Mouse (Mus musculus) frontal cortex, adult 2 months (tissue): Measurements from ENCODE around the gene Kcnmb4. TPM values are rescaled to one million over a fixed set of nuclear protein-coding genes. Genes with fewer than 3 reads are reported as not detected.

ENCODE experiments used
- DNase-seq, 2 experiments: peaks; one replicate each; pipeline ENCODE4 v3.0.0; 2022; ENCODE audit warnings: low spot score in 1 of 2; ENCODE audit errors: extremely low spot score in 1 of 2
- polyA plus RNA-seq: library from polyadenylated mRNA; depleted of rRNA; stranded (reverse); fragments of >200 nt; gene quantifications from 2 replicates; pipeline ENCODE4 v1.2.3, GENCODE M21; 2012

The Kcnmb4 gene
- polyA plus RNA-seq, 1 experiment: 112 TPM

DNA sequence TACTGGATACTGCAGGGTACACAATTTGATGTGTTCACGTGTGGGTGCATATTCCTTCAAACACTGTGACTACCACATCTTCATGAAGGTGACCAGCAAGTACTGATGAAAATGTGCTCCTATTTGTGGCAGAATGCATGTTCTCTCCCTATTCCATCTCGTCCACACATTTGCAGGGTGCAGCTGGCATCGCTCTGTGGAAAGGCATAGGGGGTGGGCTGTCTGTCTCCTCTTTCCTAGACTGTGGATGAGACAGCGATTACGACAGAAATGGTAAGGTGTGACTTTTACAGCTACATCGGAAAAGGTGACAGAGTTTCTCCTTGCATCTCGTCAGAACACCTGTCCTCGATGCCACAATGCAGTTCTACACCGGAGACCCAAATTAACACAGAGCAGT lies 14.9 kb downstream of the Kcnmb4 start:
- peak in 1 of 2 experiments; percentile 54 for DNase-seq

DNA sequence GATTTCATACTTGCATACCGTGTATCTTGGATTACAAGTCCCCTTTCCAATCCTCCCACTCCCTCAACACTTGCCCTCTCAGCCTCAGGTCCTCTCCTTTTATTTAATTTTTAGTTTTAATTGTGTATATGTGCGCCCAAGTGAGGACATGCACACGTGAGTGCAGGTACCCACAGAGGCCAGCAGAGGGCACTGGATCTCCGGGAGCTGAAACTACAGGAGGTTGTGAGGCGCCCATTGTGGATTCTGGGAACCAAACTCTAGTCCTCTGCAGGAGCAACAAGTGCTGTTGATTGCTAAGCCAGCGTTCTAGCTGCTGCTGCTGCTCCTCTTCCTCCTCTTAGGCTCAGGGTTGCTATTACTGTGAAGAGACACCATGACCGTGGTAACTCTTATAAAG lies 20.9 kb downstream of the Kcnmb4 start:
- DNase-seq: no peak

DNA sequence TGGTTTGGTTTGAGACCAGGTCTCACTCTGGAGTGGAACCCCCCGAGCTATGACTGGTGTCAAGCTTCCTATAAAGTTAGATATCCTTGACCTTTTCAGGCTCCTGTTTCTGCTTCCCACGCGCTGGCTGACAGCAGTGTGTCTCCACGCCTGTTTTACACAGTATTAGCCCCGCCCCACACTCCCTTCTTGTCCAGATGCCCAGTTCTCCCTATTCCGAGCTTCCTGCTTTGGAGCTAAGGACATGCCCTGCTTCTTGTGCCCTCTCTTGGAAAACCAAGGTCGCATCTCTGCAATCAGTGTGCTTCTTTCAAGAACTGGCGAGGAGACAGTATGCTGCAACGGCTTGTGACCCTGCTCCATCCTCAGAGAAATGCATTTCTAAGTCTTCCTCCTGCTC lies 23.1 kb downstream of the Kcnmb4 start:
- no peak for DNase-seq

DNA sequence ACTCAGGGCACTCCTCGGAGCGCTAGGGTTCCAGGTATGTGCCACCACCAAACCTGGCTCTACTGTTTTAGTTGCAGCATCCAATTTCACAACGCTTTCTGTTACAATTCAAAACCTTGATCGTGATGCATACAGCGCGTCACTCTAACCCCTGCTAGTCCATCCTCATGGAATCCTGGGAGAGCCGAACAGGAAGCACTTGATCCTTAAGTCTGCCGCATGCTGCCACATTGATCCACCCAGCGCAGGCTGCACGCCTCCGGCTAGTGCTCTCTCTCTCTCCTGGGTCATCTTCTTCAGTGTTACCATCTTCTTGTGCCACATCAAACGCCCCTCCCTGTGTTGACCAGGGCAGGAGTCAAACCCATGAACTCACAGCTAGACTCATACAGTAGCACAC lies 25.5 kb downstream of the Kcnmb4 start:
- no peak for DNase-seq

DNA sequence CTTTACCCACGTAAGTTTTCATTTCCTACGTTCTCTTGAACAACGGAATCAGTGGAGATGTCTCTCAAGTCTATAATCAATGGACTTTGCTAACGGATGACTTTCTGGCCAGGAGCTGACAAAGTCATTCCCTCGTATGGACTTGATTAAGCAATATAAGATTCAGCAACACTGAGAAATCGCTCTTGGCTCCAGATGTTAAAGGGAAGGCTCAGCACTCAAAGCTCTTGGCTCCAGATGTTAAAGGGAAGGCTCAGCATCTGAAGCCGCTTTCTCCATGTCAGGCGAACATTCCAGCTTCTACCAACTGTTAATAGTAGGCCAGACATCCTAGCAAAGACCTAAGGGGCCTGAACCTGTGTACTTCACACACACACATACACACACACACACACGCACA lies 26.5 kb downstream of the Kcnmb4 start:
- DNase-seq: no peak

DNA sequence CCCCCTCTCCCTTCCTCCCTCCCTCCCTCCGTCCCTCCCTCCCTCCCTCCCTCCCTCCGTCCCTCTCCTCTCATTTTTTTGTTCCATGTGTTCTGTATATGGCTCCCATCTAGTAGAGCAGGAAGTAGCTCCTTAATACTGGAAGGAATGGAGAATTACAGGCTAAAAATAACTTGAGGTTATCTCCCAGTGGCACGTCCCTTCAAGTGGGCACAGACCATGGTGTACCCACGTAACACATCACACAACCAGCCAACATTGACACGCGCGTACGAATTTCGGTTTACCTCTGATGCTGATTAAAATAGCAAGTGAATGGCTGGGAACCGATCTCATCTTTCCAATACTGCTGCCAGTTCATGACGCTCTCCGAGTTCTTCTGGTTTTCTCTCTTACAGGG lies 27.6 kb downstream of the Kcnmb4 start:
- no peak for DNase-seq

DNA sequence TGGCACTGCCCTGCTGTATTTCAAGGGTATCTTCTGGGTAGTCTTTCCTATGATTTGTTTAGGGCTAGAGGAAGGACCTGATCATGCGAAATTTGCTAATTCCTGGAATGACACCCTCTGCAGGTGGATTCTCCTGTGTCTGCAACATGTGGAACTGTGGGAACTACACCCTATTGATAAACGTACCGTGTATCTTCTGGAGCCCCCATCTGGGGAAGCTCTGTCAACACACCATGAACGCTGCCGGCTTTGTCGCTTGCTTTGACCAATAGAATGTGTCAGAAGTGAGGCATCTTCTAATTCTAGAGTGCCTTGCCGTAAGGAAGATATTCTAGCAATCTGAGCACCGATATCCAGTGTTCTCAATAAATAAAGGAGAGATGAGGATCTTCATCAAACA lies 28.9 kb downstream of the Kcnmb4 start:
- DNase-seq: no peak

DNA sequence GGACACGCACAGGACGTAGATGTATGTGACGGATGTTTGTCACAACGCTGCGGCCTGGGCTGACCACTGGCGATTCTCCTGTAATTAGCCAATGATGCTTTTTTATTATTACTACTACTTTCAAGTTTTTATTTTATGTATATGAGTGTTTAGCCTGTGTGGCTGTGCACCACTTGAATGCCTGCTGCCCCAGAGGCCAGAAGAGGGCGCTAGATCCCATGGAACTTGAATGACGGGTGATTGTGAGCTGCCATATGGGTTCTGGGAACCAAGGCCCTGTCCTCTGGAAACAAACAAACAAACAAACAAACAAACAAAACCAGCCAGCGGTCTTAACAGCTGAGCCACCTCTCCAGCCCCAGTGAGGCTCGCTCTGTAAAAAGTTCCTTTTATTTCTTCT lies 29.3 kb downstream of the Kcnmb4 start:
- no peak for DNase-seq

DNA sequence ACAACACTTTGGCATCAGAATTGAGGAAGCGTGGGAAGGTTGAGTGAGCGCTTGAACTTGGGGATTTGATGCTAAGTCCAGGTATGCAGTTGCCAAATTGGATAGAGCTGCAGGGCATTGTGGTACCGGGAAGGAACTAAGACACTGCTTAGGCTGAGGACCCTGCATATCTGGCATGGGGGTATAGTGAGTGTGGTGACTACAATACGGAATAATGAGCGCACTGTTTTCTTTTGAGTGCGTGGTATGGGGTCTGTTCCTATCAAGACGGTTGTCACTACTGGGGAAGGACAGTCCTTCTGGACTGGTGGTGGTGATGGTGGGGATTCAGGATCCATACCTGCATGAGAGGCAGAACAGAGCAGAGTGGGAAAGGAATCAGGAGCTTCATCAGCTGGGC lies 32.7 kb downstream of the Kcnmb4 start:
- no peak for DNase-seq

DNA sequence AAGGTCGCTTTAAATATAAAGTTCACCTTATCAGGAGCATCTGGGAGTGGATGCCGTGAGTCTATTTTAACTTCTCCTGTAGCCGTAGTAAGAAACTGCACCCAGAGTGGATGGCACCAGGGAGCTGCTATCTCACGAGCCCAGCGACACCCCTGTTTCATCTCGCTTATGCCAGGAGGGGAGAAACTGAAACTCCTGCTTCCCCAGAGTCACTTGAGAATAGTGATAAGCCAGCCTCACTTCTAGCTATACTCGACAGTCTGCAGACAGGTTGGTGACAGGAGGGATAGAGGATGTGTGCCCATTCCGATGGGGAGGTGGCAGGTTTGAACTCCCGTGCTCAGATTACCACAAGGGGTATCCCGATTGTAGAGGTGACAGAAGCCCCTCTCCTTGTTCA lies 33.6 kb downstream of the Kcnmb4 start:
- DNase-seq: no peak

DNA sequence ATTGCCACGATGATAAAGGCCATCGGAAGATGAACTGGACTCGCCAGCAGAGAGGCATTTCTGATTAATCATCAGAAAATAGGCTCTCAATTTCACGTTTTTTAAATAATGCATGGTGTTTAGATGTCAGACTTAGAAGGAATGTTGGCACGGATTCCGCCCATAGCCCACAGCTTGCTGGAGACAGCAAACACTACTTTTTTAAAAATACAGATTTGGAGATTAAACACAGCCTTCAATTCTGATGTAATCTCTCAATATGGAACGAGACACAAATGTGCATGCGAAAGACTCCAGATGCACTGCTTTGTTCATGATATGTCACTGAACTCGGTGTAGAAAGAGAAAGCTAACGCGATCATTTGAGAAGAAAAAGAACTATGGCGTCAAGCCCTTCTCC lies 38.2 kb downstream of the Kcnmb4 start:
- DNase-seq: no peak

DNA sequence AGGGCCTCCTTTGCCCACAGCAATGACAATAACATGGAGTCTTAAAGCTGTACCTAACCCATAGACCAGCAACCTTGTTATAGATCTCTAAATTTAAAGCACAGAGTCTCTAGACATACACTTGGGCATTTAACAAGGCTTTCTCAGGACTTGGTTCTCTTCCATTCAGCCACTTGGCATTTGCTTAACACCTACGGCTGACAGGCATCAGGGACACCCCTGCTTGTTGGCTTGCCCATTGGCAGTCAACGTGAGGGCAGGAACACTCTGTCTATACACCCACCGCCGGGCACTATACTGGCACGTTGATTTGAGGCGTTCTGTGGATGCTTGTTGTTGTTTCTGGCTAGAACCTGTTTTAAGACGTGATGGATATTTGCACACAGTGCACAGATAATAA lies 41.3 kb downstream of the Kcnmb4 start:
- no peak for DNase-seq

DNA sequence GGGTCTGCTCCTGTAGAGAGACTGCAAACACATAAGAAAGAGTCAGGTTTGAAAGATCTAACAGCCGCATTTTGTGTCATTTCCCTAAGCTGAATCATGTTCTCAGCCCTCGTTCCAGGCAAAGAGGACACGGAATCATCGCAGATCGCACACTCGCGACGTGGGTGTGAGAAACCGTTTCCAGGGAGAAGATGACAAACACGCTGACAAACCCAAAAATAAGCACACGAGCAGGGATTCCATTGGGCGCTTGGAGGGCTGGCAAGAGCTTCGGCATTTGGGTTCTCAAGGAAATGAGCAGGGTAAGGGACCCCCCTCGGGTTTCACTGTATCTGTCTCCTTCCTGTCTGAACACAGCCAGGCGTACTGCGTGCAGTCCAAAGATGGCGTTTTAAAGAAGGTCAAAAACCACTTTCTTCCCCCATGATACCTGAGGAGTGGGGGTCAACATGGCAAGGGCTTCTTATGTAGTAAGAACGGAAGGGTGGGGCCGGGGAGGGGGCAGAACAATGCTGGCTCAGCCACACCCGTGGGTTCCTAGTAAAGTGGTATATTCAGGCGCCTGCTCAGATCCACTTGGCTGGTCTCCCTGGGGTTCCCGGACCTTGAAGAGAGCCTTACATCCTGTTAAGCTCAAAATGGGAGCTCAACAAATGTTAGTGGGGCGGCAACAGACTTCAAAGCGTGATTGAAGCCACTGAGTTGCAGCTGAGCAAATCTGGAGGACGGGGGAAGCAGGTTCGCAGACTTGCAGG lies 45.5 kb downstream of the Kcnmb4 start:
- DNase-seq: peak; percentile 82 to 89

DNA sequence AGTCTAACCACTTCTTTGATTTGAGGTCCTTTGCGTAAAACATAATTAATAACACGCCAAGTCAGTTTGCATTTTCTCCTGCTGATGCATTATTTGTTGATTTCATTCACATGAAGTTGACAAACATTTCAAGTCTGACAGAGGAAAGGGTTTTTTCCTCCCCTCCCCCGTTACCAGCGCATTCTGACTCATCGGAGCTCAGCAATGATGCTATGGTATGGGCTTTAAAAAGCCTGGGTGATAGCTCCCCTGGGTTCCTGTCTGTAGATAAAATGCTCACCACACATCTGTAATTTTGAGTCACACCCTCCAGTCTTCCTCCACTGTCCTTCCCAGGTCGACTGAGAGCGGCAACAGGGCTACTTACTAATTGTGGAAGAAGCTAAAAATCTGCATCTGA lies 47.5 kb downstream of the Kcnmb4 start:
- peak in 1 of 2 experiments; percentile 44 for DNase-seq

DNA sequence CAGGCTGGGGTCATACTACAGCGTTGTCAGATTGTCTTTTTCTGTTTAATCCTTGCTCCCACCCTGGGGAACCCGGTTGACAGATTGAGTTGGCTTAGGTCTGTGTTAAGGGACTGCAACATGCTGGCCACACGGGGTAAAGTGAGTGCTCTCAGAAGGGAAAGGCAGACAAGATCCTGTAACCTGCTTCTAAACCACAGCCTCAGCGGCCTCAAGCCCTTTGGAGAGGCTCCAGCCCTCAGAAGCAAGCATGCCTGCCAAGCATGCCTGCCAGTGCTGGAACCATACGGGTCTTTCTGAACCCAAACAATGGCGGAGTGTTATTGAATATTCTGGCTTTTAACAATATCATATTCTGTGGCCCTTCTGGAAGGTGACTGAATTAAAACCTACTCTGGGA lies 48.8 kb downstream of the Kcnmb4 start:
- no peak for DNase-seq

DNA sequence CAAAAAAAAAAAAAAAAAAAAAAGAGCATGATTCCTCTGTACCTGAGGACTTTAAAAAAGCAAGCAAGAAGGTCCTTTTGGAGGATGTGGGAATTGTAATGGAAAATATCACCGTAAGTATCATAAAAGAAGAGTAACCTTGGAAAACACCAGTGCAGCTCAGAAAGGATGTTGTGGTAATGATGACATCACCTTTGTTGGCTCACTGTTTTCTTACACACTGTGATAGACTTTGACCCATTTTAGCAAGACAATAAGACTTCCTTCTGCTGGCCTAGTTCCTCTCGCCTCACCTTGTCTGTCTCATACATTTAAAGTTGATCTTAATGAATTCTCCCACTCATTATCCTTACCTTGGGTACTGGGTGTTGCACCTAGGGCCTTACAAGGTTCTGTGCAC lies 51.1 kb downstream of the Kcnmb4 start:
- no peak for DNase-seq

DNA sequence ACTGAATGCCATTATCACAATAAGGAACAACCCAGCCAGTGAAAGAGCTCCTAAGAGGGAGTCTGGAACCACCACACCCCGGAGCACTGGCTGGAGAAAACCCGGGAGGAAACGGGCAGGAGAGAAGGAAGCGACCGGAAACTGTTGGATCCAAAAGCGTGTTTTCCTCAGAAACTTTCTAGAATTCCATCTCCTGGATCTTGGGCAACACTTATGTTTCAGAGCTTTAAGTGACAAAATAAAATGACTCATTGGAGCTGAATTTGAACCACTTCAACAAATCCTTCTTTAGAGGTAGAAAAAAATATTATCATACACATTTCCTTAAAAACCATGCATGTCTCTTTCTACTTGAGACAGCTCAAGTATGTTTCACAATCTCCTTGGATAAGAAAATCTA lies 52.7 kb downstream of the Kcnmb4 start:
- no peak for DNase-seq

DNA sequence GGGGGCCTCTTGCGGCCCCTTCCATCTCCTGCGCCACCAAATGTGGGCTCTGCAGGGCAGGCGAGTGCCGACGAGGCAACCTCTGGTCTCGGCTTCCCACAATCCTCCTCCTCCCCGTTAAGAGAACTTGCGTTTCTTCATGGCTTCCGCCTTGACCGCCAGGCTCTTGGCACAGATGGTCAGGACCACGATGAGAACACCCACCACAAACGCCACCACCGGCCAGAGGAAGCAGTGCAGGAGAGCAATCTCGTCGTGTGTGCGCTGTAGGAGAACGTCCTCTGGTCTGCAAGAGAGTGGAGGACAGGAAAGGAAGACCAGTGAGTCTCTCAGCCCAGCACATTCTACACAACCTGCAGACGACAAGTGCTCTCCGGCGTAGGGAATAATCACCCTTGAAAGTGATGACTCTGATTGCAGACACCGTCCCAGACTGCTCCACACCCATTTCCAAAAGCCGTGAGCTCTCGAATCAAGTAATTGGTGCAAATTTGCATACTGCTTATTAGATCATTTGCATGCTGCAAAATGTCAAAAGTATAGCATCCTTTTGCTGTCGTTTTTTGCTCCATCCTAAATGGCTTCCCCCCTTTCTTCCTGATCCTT lies 55.5 kb downstream of the Kcnmb4 start:
- DNase-seq: no peak

DNA sequence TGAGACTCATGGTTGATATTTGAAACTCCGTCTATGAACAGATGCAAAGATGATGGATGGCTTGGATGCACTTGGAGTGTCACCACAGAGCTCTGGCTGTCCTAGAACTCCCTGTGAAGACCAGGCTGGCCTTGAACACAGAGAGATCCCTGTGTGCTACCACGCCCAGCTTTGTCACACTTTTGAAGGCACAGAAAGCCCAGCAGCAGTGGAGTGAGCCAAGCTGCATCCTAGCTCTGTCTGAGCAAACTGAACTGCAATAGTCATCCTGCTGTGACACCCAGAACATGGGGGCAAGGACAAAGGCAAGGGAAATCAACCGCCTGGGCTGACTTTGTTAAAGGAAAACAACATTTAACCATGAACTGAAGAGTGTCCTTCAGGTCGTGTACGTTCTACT lies 57.0 kb downstream of the Kcnmb4 start:
- DNase-seq: no peak

DNA sequence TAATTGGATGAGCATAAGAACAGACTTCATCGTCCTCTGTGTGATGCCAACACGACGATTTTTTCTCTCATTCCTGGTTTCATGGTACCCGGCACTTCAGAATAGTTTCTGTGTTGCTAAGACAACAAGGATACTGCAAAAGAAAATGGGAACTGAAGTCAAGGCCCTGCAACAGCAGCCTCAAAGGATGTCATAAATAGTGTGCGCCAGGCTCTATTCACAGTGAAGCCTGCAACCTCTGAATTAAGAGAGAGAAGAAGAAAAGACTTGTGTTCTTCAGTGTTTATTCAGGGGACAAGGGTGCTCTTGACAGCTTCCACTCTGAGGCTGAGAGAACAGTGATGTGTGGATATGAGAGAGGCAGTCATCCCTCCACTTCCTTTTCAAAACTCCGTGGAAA lies 57.5 kb downstream of the Kcnmb4 start:
- DNase-seq: no peak

DNA sequence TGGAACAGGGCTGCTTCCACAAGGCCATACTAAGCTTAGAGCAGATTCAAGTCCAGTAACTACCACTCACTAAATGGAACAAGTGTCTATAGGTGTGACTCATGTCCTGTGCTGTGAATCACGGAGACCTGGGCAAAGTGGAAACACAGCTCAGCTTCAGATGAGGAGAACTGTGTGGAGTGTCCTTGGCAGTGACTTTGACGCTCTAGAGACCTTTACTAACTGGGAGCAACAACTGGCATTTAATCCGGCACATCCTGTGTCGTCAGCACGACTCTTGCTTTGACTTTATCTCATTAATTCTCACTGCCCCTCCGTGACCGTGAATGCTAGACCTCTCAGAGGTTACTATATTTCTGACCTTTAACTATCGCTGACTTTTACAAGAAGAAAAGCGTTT lies 62.9 kb downstream of the Kcnmb4 start:
- no peak for DNase-seq

DNA sequence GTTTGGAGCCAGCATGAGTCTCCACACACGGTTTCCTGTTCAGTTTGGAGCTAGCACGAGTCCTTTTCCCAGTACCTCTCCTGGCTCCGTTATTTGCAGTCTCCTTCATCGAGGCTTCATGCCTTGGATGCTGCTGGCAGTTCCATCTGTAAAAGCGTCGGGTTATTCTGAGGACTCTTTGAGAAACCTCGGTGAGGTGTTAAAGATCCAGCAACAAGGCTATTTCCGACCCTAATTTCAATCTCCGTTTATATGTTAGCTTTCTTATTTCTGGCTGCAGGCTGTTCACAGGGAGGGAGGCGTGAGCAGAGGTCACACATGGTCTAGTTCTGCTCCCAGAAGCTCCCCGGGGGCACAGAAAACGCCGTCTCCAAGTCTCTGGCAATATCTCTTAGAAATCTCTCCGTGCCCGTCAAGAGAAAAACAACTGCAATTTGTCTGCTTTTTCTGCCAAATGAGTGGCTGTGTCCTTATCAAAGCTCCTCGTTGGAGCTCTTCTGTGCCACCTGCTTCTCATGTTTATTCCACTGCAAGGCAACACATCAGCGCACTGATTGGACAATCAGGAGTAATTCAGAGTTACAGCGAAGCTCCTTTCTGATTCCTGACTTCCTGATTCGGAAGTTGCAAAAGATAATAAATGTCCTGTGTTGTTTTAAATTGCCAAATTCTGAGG lies 65.9 kb downstream of the Kcnmb4 start:
- no peak for DNase-seq
